Mouse (Mus musculus) embryonic fibroblast, embryonic 13.5 days (primary cell): ENCODE results near the gene Acaa1a.

Experiments used
- CTCF ChIP-seq: IDR thresholded peaks from 2 replicates; pipeline ENCODE4 v1.5.1; 2011; ENCODE audit warnings: mild to moderate bottlenecking, control low read depth, low read length, moderate library complexity, borderline replicate concordance; ENCODE audit not compliant: insufficient read depth
- POLR2A ChIP-seq: IDR thresholded peaks from 2 replicates; pipeline ENCODE4 v1.6.1; 2011; ENCODE audit warnings: low read depth, mild to moderate bottlenecking, control low read depth, low read length, moderate library complexity

DNA sequence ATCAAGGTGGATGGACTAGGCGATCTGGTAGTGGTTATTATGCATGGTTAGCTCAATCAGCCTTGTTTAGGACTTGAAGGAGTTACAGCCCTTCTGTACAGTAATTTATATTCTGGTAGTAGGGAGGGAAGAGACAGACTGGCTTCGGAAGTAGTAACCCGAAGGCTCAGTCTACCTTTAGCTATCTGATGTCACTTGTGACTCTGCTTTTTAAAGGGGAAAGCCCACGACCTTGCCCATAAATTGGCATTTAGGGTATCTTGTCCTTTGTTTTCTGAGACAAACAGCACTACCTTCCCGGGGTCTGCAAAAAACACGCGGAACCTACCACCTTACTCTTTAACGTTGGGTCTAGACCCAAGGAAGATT lies 720 bp downstream of the Acaa1a start:
- no peak for TF ChIP-seq CTCF
- TF ChIP-seq POLR2A: no peak
